Mouse (Mus musculus): ENCODE data around the gene Lmtk3.

The Lmtk3 gene

DNA sequence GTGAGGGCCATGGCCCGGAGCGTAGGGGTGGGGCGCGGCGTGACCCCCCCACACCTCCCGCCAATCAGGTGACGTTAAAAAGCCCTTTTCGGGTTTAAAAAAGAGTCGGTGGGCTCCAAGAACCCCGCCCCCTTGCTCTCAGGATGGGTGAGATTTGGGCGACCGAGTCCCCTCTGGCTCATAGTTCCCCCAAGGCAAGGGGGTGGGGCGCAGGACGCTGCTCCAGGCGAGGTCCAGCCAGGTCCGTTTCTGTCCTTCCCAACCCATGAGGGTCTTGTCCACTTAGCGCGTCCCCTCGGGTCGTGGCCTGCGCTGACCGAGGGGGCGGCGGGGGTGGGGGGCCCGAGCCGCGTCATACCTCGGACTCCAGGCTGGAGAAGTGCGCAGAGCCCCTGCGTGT lies 48.9 kb downstream of the Lmtk3 start:
- in situ Hi-C loops (cut with MboI; ENCODE audit: low pct_unique_long_range_greater_than_20kb in 1 of 2, low sequenced_read_pairs in 2 of 2, unreplicated experiment in 1 of 2): no loop called here

DNA sequence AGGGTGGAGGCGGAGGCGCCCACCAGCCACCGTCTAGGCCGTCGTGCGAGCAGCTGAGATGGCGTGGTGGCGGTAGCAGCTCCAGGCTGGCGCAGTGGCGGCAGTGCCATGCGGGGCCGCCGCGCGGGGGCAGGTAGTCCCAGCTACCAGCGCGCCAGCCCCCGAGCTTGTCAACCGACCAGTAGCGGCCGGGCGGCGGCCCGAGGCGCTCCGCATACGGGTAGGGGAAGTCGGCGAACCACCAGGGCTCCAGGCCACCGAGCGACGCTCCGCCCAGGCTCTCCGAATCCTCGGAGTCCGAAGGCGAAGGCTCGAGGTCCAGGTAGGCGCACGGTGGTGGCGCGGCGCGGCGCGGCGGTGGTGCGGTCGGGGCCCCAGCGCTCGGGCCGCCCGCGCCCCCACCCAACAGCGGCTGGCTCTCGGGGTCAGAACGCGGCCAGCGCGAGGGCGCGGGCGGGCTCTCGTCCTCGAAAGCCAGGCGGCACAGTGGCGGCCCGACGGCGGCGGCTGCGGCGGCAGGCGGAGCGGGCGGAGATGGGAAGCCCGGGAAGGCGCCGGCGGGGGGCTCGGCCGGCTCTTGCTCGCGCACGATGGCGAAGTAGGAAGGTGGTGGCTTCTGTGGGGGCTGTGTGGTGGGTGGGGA lies 49.7 kb downstream of the Lmtk3 start:
- in situ Hi-C loops (cut with MboI; ENCODE audit: low pct_unique_long_range_greater_than_20kb in 1 of 2, low sequenced_read_pairs in 2 of 2, unreplicated experiment in 1 of 2): no loop called here

DNA sequence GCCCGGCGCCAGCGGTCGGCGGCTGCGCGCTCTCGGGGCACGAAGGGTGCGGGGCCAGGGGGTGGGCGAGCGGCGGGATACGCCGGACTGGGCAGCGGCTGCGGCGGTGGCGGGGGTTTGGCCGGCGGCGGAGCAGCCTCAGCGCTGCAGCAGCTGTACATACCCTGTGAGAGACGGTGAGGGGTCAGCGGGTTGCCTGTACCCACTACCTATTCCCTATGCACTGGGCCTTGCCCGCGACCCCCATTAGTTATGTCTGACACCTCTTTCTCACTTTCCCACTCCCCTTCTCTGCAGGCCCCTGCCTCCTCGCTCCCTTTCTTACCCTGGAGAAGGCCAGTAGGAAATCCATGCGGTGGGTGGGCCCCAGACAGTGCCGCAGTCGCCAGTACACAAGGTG lies 50.4 kb downstream of the Lmtk3 start:
- in situ Hi-C loops (cut with MboI; ENCODE audit: low pct_unique_long_range_greater_than_20kb in 1 of 2, low sequenced_read_pairs in 2 of 2, unreplicated experiment in 1 of 2): no loop called here

DNA sequence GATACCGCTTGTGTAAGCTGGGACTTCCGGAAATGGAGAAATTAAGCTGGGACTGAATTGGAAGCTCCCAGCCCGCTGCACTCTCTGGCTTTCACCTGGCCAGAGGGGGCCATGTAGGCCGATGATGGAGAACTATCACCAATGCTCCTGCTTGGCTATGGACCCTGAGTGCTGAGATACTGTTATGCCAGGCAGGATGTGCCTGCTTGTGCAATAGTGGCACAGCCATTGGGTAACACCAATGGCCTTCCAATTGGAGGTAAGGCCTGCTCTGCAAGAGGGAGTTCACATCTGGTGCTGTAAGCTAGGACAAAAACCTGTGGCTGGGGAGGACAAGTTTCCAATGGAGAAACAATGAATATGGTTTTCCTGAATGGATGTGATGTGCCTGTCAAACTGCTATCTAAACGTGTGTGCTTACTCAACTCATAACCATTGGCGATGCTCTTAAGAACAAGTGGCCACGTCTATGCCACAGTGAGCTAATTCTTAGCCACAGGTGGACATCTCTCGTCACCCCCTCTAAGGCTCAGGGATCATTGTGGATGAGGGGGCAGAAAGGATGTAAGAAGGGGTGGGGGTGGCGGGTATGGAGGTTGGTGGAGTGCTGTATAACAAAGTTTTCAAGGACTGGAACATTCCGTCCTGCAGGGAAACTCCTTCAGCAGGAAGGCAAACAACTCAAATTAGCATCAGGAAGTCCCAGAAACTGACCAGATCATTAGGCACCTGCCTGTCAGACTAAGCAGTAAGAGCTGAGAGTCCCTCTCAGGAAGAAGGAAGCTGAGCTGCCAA lies 59.6 kb downstream of the Lmtk3 start:
- in situ Hi-C loops (cut with MboI; ENCODE audit: low pct_unique_long_range_greater_than_20kb in 1 of 2, low sequenced_read_pairs in 2 of 2, unreplicated experiment in 1 of 2): no loop called here

DNA sequence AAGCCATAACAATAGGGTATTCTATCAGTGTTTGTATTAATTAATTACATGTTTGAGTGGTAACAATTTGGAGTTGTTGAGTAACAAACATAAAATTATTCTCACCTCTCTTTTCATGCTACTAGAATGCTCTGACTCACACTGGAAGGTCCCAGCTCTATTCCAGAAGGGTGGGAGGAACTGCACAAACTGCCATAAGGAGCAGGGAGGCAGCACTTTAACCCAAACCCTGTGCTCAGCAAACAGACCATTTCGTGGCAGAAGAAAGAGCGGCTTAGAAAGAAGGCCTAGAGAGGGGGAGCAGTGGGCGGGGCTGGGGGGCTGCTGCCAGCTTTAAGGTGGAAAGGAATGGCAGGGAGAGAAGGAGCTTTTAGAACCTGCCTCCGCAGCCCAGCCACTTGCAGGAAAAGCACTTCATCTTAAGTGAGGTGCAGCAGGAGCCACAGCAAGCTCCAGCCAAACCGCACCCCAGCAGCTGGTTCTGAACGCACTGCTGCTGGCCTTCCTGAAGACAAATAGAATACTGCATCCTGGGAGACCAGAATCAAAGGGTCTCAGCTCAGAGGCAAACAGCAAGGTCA lies 65.0 kb downstream of the Lmtk3 start:
- in situ Hi-C loops (cut with MboI; ENCODE audit: low pct_unique_long_range_greater_than_20kb in 1 of 2, low sequenced_read_pairs in 2 of 2, unreplicated experiment in 1 of 2): no loop called here

DNA sequence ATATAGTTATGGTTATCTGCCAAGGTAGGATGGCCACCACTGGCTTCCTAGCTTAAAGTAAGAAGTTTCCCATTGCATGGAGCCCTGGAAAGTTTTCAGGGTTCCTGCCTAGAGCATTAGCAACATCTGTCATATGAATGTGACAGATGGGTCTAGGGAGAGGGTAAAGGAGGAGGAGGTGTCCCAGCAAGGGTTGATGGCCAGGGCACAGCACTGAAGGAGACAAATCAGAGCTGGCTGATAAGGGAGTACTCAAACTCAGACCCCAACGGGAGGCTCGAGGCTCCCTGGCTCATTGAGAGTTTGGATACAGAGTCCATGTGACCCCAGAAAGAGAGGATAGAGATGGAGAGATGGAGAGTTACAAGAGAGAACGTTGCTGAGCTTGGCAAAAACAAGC lies 67.1 kb downstream of the Lmtk3 start:
- in situ Hi-C loops (cut with MboI; ENCODE audit: low pct_unique_long_range_greater_than_20kb in 1 of 2, low sequenced_read_pairs in 2 of 2, unreplicated experiment in 1 of 2): no loop called here

DNA sequence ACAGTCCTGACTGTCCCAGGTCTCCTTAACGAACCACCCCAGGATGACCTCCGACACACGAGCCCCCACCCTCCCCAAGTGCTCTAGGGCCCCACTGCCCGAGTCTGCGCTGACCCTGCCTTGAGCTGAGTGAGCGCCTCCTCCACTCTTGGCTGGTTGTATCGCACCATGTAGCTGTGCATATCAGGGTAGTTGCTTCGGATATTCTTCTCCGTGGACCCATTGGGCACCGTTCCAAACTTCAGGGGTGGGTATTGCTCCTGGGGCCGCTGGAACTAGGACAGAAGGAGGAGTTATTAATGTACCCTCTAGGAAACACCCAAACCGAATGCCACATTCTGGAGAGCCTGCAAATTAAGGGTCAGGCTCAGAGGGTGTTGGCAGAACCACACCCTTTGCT lies 69.6 kb downstream of the Lmtk3 start:
- in situ Hi-C loops (cut with MboI; ENCODE audit: low pct_unique_long_range_greater_than_20kb in 1 of 2, low sequenced_read_pairs in 2 of 2, unreplicated experiment in 1 of 2): no loop called here
